Mouse (Mus musculus) mouse trophoblast stem cell (cell line): ENCODE measurements around the gene Grik2.
"Not testable (repeated sequence)": the region's sequence is repeated elsewhere in the genome, so short reads cannot be mapped to it uniquely, and the experiment has no call there.

Experiments
- in situ Hi-C, 2 experiments: fragments of 300-500 bp; cut with MseI, MboI; formaldehyde crosslinking; loops; 2 replicates in 1 of 2; 3 replicates in 1 of 2; pipeline ENCODE4 v1.15.1; 2025

Gene Grik2

DNA sequence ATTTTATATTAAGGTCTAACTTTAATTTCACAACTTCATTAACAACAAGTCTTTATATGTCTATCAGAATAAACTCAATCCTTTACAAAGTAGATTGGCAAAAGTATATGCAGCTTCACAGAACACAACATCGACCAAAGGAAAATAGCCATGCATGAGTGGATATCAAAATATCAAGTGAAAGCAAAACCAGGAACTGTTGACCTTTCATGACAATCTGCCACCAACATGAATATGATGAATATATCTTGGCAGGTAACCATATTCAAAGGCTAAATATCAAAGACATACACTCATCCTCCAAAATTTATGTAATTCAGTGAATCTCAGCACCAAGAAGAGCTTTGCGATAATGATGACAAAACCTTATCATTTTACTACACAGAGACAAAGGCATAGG is 141.4 kb downstream of the Grik2 start:
- in situ Hi-C loops: no loop called here

DNA sequence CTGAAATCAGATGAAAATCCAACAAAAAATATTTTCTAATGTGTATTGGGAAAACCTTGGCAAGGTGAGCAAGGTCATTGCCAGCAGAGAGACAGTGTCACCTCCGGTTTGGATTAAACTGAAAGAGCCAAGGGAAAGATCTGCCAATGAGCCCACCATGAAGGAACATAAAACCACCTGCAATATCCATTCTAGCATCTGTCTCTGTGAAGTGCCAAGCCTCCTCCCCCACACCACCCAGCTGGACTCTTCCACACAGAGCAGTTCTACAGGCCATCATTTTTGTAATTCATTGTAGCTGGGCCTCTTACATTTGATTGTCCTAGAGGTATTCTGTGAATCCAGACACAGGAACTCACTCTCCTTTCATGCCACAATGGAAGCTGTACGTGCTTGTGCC is 148.7 kb downstream of the Grik2 start:
- in situ Hi-C loops: no loop called here

DNA sequence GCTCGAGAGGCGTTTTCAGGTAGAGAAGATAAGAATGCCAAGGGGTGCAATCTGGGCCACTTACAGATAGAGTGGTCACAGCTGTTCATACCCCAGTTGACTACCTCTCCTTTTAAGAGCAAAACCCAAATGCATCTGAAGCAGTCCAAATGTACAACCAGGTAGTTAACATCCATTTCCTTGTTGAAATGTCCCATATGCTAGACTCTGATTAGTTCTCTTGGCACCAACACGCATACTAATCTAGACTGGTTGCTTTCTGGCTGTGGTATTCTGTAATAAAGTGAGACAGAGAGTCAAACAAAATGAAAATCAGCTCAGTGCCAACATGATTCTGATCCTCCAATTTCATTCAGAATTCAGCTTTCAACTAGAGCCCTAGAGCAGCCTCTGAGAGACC is 164.6 kb downstream of the Grik2 start:
- in situ Hi-C loops: no loop called here

- in situ Hi-C loops: no loop called here
Measured at GRCm38 (mm10) chr10:49597652-49598051, 190.9 kb downstream of the Grik2 start.

- in situ Hi-C loops: no loop called here
Measured at GRCm38 (mm10) chr10:49573514-49573913, 215.1 kb downstream of the Grik2 start.

- in situ Hi-C loops: no loop called here
Measured at GRCm38 (mm10) chr10:49559872-49560407, 228.6 kb downstream of the Grik2 start.

- in situ Hi-C loops: no loop called here
Measured at GRCm38 (mm10) chr10:49542249-49542648, 246.3 kb downstream of the Grik2 start.

DNA sequence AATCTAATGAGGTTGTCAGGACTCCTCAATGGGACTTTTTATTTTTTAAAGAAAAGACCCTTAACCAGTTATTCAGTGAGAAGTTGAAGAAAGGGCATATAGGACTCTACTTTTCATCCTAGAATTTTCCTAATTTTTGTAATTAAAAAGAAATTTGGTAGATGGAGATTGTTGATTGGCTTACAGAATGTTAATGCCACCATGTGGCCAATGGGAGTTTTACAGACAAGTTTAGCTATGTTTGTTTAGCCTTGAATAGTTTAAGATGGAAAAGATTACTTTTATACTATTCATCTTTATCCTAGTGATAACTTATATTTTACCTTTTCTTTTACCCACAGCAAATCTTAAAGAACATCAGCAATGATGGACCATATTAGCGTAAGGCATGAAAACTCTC is 268.8 kb downstream of the Grik2 start:
- in situ Hi-C loops: no loop called here

GRCm38 (mm10) chr10:49500628-49501027 is 287.9 kb downstream of the Grik2 start:
- in situ Hi-C loops: no loop called here

DNA sequence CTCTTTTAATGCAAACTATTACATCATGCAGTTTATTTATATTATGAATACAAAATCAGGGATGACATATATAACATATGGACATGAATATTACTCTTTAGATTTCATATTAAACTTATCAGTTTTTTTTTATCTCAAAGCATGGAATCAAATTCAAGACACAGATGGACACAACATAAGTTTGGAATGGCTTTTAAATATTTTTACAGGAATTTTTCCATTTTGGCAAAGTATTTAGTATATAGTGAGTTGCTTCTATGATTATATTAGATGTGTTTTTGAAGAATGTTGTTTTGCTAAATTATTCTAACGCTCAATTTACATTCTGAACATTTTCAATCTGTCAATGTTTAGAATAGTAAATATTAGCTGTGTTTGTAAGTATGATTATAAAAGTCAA is 291.3 kb downstream of the Grik2 start:
- in situ Hi-C loops: no loop called here

- in situ Hi-C loops: no loop called here
Measured at GRCm38 (mm10) chr10:49481439-49481838, 307.1 kb downstream of the Grik2 start.

- in situ Hi-C loops: no loop called here
Measured at GRCm38 (mm10) chr10:49480085-49480749, 308.3 kb downstream of the Grik2 start.

DNA sequence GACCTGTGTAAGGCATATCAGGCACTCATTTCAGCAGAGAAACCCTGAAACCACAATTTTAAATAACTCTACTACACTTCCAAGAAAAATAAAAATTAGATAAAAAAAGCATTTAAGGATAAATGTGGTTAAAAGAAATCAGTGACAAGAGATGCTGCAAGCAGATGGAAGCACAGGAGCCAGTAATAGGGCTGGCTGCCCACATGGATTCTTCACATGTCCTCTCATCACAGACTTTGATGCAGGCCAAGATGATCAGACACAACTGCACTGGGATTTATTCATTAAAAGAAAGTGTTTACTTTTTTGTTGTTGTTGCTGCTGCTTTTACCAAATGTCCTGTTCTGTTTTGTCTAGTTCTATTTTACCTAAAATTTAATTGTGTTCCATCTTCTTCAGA is 315.0 kb downstream of the Grik2 start:
- in situ Hi-C loops: no loop called here

GRCm38 (mm10) chr10:49456791-49457190 is 331.8 kb downstream of the Grik2 start:
- in situ Hi-C loops: no loop called here

GRCm38 (mm10) chr10:49453535-49453934 is 335.0 kb downstream of the Grik2 start:
- in situ Hi-C loops: no loop called here

DNA sequence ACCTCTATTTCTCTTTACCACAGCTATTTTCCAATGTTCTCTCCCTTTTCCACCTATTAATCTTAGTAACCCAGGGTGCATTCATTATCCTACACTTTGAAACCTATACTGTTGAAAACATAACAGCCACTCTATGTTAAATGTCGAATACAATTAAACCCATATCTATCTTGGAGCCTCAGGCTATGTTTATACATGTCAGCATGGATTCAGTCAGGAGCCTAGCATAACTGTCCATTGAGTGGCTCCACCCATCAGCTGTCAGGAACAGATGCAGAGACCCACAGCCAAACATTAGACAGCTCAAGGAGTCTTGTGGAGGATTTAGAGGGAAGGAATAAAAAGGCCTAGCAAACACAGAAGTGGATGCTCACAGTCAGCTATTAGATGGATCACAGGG is 347.2 kb downstream of the Grik2 start:
- in situ Hi-C loops: no loop called here

DNA sequence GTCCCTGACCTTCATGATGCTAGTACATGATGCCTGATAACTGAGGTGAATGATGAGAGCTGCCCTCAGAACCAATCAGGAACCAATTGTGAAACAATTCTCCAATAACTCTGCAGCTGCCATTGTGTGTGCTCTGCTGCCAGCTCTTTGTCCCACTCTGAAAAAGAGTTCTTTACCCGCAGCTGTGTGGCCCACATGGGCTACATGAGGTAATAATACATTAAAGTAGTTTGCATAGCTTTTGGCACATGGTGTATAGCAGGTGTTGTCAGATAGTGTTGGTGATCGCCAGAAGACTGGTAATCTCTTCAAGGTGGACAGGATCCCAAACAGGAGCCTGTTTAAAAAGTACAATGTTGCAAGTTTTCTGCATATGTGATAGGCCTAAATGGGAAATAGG is 351.5 kb downstream of the Grik2 start:
- in situ Hi-C loops: no loop called here

- in situ Hi-C loops: no loop called here
Measured at GRCm38 (mm10) chr10:49436301-49436700, 352.3 kb downstream of the Grik2 start.

DNA sequence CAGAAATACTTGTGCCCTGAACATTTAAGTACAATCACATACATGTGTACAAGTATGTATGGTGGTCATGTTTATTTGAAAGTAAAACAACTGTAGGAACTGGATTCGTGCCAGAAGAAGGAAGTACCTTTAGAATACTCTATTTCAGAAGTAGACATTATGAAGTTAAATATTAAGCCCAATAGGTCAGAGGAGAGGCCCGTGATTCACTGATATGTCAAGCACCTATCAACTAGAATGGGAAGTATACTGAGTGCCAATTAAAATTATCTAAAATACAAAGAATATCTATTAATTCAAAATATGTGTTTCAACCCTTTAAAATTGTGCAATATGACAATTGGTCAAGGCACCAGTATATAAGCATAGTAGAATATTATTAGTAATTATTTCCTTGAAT is 355.7 kb downstream of the Grik2 start:
- in situ Hi-C loops: no loop called here

- in situ Hi-C loops: not testable (repeated sequence)
Measured at GRCm38 (mm10) chr10:49417206-49417605, 371.4 kb downstream of the Grik2 start.

- in situ Hi-C loops: no loop called here
Measured at GRCm38 (mm10) chr10:49382996-49383395, 405.6 kb downstream of the Grik2 start.

GRCm38 (mm10) chr10:49381852-49382251 is 406.7 kb downstream of the Grik2 start:
- in situ Hi-C loops: no loop called here

GRCm38 (mm10) chr10:49368601-49369000 is 420.0 kb downstream of the Grik2 start:
- in situ Hi-C loops: no loop called here

DNA sequence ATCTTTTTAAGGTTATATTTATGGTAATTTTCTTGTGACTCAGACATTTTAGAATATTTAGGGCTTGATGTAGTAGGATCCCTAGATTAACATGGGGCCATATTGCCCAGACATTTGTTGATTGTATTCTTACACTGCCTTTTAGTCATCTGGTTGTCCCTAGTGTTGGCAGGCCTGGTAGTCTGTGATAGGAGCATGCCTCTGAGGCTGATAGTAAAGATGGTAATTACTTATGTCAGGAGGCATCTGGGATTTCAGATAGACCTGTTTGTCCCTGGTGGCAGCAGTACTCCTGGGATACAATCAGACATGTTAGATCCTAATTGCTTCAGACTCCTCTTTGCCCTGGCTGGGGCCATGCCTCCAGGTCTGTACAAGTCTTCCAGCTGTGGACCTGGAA is 423.3 kb downstream of the Grik2 start:
- in situ Hi-C loops: no loop called here
